In genomic region chr19:40588293-40588654, GRCm38 (mm10) we compare ENCODE assay signal across 8 mouse cellular contexts. TPM values are rescaled to one million over a fixed set of nuclear protein-coding genes. Genes with fewer than 3 reads are reported as not detected.
A peak's percentile ranks its signal among the peaks of the same experiment; 100 is the strongest.
DNase-seq lines count a peak whose midpoint lies in the region; ATAC-seq lines count a peak whose summit lies in the region.

Aldh18a1 (minus strand) TSS chr19:40588463.

- peak; percentile 90 for DNase-seq in WW6 (ENCODE audit: low read depth, low spot score)
- DNase-seq in cerebellum, postnatal 4 days (ENCODE audit: low spot score in 2 of 2) = peak; percentile 89 to 98
- peak; percentile 87 for DNase-seq in gastrocnemius, adult 18-20 months (ENCODE audit: low spot score)
- peak; percentile 93 for DNase-seq in left cerebral cortex, adult 18-20 months (ENCODE audit: low spot score in 2 of 2)
- peak; percentile 95 for DNase-seq in right cerebral cortex, adult 18-20 months
- peak; percentile 70 for DNase-seq in urinary bladder, postnatal 10 days (ENCODE audit: low spot score)

- WGBS in hindbrain, embryonic 16.5 days = 0% methylated on average over 34 of the region's 34 CpGs
- under 1% methylated on average over 32 of the region's 34 CpGs for WGBS in macrophage (ENCODE audit: missing documents)

- H3K79me2 ChIP-seq in macrophage (ENCODE audit: inconsistent target) = no peaks in the 10 kb centered on the region

- H3K27me3 ChIP-seq in hindbrain, embryonic 16.5 days (replicated peaks; ENCODE audit: control insufficient read depth, insufficient read depth, low read length) = no peaks in the 10 kb centered on the region

- no peaks in the 10 kb centered on the region for H3K9me3 ChIP-seq in hindbrain, embryonic 16.5 days (ENCODE audit: control insufficient read depth, low read length)

- peak within 1 kb of the TSS; percentile 70 for H3K4me2 ChIP-seq in hindbrain, embryonic 16.5 days (ENCODE audit: low read length)

- peak within 1 kb of the TSS; percentile 94 for H3K4me3 ChIP-seq in hindbrain, embryonic 16.5 days (ENCODE audit: low read length)
- H3K4me3 ChIP-seq in macrophage (ENCODE audit: inconsistent target) = peak within 1 kb of the TSS; percentile 60

- peak within 1 kb of the TSS; percentile 77 for H3K27ac ChIP-seq in hindbrain, embryonic 16.5 days (ENCODE audit: low read depth, low read length)
- H3K27ac ChIP-seq in macrophage = peak within 1 kb of the TSS; percentile 42

- peak; percentile 93 for ATAC-seq in hindbrain, embryonic 16.5 days

- H3K36me3 ChIP-seq in hindbrain, embryonic 16.5 days (ENCODE audit: control insufficient read depth, insufficient read depth, low read length) = 0 out of 2 replicates have a peak, but pooled peaks cover 3% of the 10 kb centered on the region
- H3K36me3 ChIP-seq in macrophage (ENCODE audit: inconsistent target) = no peaks in the 10 kb centered on the region

- H3K4me1 ChIP-seq in hindbrain, embryonic 16.5 days (ENCODE audit: control insufficient read depth, insufficient read depth, low read depth, low read length) = peaks cover 13% of the 10 kb centered on the region

- peak within 1 kb of the TSS; percentile 89 for H3K9ac ChIP-seq in hindbrain, embryonic 16.5 days (ENCODE audit: low read depth, low read length)

RNA-seq across cellular contexts. Expression of gene Aldh18a1, which starts in this region (rescaled TPM):
- total RNA-seq in gastrocnemius, adult 18-20 months (2021) = 1 to 10 TPM; 1.2 to 2.9 TPM
- 43.7 and 52.8 TPM in 2 replicates for polyA plus RNA-seq in hindbrain, embryonic 16.5 days (2015; fragmentation: Nextera tagmentation; extraction: Ambion mirVana)
- total RNA-seq in left cerebral cortex, adult 18-20 months (2021) = 10 to 100 TPM; 22.5 to 28.9 TPM
- total RNA-seq in macrophage (2018; cell fraction: chromatin; rRNA removed) = 10 to 100 TPM in 7 of 26 experiments, 1 to 10 TPM in 19; 1.1 to 25.6 (median 7.6) TPM
- 10 to 100 TPM in 11 of 26 experiments, 1 to 10 TPM in 15; 2.3 to 14.8 (median 7.1) TPM for total RNA-seq in macrophage (2018; cell fraction: cytosol; rRNA removed)
- total RNA-seq in macrophage (2018; cell fraction: nucleus; rRNA removed) = 10 to 100 TPM in 9 of 26 experiments, 1 to 10 TPM in 17; 1.0 to 18.6 (median 7.0) TPM
- 2.2 to 7.3 TPM (median 2.4 TPM) in 3 replicates for polyA plus RNA-seq in macrophage (2018)

Comparison
In these comparisons a context has a peak if more than half of its experiments do, and no peak if none do; other contexts are left out.
1. Peak in every context shown above with its lines: DNase-seq, ATAC-seq, H3K4me3 ChIP-seq and H3K27ac ChIP-seq.
2. RNA of gene Aldh18a1 (total RNA-seq): 22.5 to 28.9 TPM in left cerebral cortex, adult 18-20 months; 1.2 to 2.9 TPM in gastrocnemius, adult 18-20 months; every median in the first group is over 4 times any median in the second.